Mouse (Mus musculus): Measurements from ENCODE around the gene Nepn.
A peak's percentile ranks its signal among the peaks of the same experiment; 100 is the strongest.

Nepn gene

DNA sequence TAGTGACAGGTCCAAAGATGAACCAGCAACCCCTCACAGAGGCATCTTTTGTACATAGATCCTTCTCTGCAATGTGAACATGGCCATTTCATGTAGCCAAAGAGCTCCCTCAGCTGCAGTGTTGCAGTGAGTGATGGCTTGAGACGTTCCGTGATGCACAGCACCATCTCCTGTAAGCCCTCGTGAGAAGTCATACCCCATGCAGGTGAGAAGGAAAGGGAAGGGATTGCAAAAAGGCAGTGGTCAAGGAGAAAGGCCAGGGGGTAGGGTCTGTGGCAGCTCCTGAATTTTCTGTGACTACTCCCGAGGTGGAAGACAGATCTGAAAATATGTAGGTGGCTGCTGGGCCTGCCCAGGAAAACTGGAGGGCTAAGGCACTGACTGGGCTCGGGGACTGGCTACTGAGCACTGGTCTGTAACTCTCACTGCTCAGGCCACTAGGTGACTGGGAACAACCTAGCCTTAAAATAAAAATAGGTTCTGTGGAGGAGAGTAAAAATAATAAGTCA, at the start of gene Nepn:
Gene Nepn, plus strand, starts transcription at position 51 of the 509 bp plus-strand sequence.
- DNase-seq: no peak

DNA sequence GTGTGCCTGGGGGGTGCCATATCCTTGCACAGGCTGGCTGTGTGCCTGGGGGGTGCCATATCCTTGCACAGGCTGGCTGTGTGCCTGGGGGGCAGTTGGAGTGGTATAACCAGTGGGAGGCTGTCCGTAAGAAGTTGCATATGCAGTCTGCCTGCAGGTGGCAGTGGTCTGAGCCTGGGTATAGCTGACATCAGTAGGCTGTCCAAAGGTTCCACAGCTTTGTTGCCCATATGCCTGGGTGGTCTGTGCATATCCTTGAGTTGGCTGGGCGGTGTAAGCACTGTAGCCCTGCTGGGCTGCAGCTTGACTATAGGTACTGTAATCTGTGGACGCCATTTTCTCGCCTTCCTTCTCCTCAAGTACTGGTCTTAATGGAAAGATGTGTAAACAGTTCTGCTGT, 45.4 kb upstream of the Nepn start:
- peak in 1 of 2 experiments; percentile 9 for DNase-seq

DNA sequence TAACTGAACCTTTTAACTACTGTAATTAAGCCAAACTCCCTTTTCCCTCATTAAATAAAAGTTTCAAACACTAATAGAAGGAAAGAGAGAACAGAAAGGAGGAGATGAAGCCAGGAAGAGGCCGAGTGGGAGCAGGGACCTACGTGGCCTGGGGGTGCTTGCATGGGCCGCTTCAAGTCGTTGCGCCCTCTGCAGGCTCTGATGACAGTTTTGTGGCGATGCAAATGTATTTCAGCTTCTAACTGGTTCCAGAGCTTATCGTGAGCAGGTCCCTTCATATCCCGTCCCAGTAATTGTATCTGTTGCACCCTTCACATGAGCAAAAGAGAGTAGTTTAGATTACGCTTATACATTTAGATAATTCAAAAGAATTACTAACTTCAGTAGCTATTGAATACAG, 35.6 kb upstream of the Nepn start:
- peak; percentile 27 to 37 for DNase-seq

DNA sequence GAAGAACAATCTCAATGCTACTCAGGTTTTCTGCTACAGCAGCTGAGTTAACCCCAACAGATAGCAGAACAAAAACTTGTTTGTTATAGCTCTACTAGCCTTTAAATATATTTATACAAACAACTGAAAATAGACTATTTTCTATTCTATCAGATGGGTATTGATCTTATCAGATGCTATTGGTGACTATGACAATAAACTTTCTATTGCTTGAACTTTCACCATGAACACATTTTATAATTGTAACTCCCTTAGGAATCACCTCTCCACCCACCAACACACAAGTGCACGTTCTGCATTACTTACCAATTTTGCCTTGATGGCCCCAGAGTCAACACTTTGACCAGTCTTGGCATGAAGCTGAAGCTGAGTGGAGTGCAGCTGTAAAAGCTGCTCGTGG, 30.3 kb upstream of the Nepn start, which contains the start of gene Gm26741:
Gene Gm26741, plus strand, starts transcription at position 301 of the 400 bp plus-strand sequence.
- no peak for DNase-seq

DNA sequence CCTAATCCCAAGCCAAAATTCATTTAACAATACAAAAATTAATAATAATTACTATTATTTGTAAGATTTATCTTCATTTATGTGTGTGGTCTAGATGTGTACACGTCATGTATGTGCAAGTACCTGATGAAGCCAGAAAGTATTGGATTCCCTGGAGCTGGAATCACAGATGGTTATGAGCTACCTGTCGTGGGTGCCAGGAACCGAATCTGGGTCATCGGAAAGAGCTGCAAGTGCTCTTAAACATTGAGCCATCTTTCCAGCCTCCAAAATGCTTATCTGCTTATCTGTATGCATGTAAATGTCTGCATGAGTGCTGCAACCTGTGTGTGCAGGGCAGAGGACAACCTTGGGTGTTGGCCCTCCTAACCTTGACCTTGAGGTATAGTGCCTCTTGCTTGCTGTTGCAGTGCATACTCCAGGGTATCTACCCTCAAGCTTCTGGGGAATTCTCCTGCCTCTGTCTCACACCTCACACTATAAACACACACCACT, 28.5 kb upstream of the Nepn start:
- DNase-seq: no peak

DNA sequence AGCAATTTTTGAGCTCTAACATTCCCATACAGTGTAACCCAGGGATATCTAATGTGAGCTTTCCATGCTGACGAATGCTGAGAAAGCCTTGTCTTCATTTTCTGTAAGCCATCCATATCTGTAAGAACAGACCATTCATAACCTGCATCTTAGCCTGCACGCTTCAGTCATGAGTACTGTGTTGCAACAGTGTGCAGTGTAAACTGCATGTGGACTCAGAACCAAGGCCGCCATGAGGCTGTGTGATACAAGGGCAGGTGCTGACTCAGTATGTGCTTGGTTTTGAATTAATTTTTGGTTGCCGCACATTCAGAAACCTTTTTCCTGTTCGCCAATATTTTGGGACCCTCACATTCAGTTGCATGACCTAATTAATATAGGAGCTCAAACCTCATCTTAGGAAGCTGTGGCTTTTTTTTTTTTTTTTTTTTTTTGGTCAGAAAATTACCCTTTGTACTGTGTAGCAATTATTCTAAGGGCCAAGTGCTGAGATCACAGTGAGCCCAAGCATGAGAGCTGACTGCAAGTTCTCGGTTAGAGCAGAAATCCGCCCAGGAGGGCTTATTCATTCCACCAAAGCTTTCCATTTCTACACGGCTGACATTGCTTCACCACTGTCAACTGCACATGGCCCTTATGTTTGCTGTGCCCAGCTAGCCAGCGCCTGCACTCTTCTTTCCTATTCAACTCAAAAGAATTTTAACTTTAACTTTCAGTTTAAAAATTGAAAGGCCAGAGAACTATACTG, 27.7 kb upstream of the Nepn start:
- no peak for DNase-seq

DNA sequence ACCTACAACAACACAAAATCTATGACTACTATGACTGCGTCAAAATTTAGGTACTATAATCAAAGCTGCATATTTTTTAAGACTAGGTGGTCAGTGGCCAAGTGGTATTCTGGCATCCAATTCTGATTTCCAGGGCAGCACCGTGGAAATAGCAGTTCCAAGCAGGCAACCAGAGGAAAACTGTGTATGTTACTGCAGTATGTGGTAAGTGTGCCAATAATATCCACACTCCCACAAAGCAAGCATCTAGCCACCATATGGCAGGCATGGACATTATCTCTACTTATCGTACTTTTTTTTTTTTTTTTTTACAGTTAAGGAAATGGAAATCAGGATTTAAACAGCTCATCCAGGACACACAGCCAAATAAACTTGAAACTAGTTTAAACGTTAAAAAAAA, 20.4 kb upstream of the Nepn start:
- no peak for DNase-seq

DNA sequence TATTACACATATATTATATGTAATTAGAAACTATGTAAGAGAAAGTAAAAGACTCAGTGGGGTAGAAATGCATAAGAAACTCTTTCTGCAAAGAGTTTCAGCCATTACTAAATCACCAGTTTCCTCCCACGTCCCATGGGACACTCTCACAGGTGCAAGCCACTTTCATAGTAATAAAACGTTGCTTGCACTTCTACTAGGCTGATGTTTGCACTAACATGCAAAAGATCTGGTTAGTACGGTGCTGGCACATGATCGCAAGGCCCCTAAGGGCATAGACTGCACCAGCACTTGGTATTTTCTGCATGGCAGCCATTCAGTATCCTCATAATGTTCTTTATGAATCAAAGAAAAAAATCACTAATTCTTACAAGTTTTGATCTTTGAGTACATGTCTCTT, 14.9 kb upstream of the Nepn start:
- no peak for DNase-seq

DNA sequence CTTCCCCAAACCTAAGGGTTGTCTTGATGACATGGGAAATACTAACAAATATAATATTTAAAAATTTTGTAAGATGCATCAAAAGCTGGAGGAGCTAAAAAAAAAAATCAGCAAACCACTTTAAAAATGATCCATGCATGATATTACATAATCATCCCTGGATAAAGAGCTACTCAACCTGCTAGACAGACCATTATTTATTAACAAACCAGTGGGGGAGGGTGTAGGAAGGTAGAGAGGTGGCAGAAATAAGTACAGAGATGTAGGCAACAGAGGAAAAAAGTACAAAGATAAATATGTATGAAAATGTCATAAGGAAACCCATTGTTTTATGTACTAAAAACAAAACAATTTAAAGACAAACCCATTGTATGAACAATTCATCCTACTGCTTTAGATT, 14.1 kb upstream of the Nepn start:
- DNase-seq: no peak

DNA sequence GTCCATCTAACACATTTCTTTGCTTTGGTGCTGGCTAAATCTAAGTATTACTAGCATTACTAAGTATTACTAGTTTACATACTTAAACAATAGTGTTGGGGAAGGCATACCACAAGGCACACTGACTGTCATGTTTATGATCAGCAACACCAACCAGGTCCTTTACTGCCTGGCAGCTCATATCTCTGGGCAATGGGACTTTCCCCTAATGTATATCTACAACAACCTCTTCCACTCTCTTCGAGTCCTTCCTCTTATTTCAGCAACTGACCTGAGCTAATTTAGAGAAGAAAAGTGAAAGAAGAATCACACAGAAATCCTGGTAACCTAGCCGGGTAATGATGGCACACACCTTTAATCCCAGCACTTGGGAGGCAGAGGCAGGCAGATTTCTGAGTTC, 12.3 kb upstream of the Nepn start:
- no peak for DNase-seq

DNA sequence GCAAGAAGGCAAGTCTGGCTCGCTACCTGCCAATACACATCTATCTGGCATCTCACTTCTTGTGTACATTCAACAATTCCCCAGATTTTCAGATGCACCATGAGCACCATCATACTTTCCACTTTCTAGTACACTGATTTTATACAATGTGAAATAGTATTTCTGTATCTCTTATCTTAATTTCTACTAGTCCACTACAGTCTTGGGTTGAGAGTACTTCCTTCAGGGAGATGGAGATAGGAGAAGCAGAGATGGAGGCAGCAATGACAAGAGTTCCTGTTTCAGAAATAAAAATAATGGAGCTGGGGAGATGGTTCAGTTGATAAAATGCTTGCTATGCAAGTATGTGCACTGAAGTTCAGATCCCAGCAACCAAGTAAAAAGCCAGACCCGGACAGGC, 11.0 kb upstream of the Nepn start:
- no peak for DNase-seq

DNA sequence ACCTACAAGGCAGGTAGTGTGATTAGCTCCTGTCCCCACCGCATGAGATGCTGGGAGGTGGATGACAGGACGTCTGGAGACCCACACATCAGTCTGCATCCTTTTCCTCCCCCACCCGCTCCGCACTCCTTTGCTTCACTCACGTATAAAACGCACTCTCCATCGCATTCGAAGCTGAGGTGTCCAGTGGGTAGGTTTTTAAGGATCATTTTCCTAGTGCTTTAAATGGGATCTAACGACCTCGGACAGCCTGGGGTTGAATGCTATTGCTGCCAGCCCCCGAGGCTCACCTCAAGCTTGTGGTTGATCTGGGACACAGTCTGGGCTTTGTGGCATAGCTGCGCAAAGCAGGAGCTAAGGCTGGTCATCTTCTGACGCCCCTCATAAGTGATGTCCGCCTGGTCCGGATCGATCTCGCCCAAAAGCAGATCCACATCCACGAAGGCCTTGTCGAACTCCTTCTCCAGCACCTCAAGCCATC, 7.4 kb upstream of the Nepn start:
- no peak for DNase-seq

DNA sequence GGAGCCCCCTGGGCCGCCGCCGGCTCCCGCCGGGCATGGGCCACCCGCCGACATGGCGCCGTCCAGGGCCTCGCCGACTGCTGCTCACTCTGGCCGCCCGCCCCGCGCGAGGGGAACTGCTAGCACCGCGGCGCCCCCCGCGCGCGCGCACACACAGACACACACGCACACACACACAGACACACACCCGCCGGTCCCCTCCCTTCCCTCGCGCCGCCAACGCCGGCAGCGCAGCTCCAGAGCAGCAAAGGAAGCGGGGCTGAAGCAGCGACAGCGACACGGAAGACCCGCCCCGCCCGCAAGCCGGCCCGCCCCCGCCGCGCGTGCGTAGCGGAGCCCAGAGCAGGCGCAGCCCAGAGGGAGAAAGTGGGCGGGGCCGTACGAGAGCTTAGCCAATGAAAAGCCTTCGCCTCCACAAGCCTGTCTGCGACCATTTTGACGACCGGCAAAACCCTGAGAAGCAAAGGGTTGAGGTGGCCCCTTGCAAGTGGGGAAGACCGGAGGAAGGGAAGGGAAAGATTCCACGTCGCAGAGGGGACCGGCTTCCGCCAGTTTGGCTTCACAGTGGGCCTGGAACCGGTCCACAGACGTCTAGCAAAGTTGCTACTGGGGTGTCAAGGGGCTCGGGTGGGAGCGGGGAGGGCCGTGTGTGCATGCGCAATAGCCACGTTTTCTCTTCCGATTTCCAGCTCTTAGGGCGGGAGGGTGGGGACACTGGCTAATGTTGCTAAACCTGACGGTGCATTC, 6.8 kb upstream of the Nepn start, which contains the start of gene Gopc:
Gene Gopc, minus strand, starts transcription at position 280 of the 747 bp plus-strand sequence.
- peak; percentile 98 to 99 for DNase-seq

DNA sequence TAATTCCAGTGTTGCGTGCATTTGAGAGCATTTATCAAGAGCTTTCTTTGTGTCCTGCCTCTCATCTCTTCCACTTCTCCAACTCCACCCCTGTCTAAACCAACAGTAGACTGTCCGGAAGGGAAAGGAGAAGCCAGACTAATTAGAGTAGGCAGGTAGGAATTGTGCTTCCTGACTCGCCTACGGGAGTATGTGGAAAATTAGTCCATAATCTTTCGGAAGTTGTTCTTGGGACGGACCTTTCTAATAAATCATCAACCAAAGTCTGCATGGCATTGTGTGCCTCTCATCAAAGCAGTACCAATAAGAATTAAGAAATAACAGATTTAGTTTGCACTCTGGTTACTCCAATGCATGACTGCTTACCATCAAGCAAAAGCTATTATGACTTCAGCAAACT, 5.8 kb upstream of the Nepn start:
- DNase-seq: no peak

DNA sequence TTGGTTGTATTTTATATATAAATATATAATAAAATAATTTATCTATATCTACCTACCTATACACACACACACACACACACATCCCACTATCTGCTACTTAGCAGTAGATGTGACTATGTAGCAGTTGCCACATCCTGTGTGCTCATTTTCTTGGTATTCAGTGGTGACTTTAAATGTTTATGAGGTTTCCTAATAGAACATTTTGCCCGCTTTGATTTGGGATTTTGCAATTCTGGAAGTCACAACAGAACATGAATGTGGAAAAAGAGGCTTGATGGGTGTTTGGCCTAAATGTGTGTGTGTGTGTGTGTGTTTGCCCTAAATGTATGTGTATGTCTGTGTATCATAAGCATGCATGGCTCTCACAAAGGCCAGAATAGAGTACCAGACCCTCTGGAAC, 5.2 kb upstream of the Nepn start:
- no peak for DNase-seq

DNA sequence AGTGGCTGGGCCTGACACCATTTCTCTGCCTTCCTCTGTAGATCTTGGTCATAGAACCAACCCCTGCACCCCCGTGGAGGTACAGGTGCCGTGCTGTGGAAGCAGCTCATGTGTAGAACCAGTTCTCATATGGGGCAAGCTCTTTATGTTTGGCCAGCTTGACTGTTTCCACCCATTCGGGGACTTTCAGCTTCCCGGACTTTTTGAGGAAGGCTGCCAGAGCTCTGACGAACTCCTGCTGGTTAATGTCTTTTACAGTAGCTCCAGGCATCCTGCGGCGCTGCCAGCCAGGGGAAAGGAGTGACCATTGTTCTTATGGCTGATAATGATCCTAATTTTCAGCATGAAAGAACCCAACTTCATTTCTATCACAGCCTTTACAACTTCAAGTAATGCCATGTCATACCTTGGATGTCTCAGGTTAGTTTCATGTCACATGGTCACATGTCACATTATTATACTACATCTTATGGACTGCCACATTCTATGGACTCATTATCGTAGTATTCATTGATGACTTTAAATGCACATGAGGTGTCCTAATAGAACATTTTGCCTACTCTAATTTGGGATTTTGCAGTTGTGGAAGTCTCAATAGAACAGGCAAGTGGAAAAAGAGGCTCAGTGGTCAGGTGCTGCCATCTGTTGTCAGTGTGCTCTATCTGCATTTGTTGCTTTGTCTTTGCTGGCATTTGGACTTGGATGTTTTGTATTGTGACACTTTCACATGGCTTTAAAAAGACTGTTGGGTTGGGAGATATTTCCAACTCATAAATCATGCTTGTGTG, 3.8 kb upstream of the Nepn start:
- peak; percentile 65 to 71 for DNase-seq

DNA sequence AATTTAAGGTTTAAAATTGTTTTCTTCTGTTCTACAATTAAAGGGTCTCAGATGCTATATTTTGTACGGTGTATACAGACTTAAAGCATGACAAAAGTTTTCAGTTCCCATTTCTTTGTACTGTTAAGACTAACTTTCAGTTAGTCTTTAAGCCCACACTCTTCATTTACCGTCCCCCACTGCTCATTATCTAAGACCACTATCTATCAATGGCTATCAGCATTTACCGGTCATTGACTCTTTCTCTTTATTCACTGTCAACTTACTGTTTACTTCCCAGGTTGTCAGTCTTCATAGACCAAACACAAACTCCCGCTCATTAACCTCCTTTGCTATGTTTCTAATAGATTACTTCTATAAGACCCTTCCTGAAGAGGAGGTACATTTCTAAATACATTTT, 1.6 kb upstream of the Nepn start:
- no peak for DNase-seq

DNA sequence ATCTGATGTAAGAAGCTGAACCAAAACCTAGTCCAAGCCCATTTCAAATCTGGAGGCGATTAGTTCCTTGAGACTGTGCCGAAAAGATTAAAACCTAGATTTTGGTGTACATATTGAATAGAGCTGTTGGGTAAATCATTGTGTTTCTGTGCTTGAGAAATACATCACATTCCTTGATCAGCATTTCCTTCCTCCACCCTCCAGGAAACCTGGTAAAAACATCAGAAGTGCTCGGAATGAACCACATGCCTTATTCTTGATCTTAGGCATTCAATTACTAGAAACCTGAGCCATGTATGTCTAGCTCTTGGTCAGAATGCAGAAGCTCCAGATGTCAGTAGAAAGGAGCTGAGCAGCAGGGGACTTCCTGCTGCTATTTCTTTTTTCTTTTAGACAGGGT, 666 bp downstream of the Nepn start:
- DNase-seq: no peak

DNA sequence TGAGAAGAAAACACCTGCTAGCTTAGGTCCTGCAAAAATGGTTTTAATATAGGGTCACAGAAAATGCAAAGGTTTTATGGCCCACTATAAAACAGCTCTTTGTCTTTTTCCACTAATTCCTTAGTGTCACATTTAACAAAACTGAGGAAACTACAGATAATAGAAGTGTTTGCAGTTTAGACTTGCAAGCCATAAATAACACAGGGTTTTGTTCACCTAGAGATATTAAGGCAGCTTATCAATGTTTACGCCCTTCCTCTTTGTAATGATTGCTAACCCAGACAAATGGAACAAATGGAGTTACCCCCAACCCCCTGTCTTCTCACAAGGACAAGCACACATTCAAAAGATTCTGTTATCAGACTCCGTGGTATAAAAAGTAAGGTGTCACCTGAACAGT, 2.4 kb downstream of the Nepn start:
- DNase-seq: no peak

DNA sequence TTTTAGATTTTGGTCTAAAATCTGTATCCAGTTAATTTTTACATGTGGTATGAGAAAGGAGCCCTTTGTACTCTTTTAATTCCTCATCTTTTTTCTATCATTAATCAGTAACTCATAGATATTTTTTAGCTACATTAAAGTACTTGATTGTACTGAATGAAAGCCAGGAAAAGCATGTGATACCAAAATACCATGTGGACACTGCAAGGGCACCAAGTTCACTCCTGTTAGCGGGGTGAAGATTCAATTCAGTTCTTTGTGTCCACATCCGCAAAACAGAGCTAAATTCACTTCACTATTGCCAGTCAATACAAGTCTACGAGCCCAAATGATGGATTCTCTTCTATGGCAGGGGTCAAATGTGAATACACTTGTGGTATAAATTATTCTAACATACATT, 7.9 kb downstream of the Nepn start:
- DNase-seq: no peak

DNA sequence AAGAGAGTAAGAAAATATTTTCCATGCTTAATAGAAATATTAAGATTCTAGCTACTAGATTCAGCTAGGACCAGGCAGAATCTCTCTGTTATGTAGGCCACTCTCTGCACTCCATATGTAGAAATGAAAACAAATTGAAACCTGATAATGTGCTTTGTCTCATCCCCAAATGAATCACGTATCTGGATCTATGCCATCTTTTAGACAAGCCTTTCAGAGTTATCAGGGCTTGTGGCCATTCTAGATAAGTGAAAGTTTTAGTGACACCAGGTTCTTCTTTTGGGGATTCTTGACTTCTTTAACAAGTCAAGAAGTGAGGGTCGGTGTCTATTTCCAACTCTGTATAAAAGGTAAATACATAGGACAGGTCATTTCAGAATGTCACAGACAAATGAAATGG, 9.9 kb downstream of the Nepn start:
- DNase-seq: no peak

DNA sequence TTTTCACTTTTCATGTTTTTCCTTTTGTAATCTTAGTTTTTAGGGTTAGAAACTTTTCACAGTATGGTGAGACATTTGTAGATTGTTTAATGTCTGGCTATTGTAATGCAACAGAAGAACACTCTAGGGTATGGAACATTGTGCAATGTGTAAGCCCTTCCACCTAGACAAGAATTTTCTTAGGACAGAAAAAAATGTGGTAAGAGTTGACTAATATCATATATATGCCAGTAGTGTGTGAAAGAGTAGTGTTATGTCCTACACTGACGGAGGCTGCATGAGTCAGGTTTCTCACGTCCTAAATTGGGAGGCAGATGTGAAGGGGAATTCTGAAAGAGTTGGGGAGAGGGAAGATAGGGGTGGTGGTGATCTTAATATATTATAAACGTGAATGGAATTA, 10.9 kb downstream of the Nepn start:
- no peak for DNase-seq

DNA sequence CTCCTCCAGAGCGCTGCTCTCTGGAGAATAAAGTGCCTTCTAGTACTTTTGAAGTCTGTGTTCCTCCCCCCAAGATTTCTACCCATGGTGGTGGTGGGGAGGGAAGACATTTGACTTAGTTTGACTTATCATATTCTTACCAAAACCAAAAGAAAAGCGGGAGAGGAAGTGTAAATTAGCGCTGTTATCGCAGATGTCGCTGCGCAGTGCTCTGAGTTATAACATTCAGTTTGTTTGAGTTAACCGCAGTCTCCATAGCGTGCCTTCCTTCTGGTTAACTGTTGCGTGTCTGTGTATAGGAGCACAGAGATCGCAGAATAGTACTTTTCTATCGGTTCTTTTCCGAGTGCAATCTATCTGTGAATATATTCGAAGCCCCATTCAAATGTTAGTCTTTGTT, 16.4 kb downstream of the Nepn start:
- DNase-seq: no peak

Data from kidney, postnatal 4 days (tissue).